28 mouse cellular contexts compared by ENCODE assay signal in genomic region chr2:113929650-113930049, GRCm38 (mm10).
"Had no signal": no experiment of that assay in that cellular context is flagged by ENCODE, and none has a peak within 500 bp of the region (broad histone marks: within the 10 kb centered on the region; RNA-seq: fewer than 3 reads in every experiment).

No protein-coding gene starts in this region.

- H3K4me3 ChIP-seq: embryonic facial prominence, embryonic 10.5 days; embryonic facial prominence, embryonic 12.5 days; embryonic facial prominence, embryonic 13.5 days; embryonic facial prominence, embryonic 15.5 days; erythroblast, embryonic 14.5 days; forebrain, embryonic 10.5 days; forebrain, embryonic 12.5 days; forebrain, embryonic 13.5 days; forebrain, embryonic 15.5 days; gastrocnemius, adult 2 months had no signal

- H3K9ac ChIP-seq: embryonic facial prominence, embryonic 12.5 days; embryonic facial prominence, embryonic 13.5 days; embryonic facial prominence, embryonic 15.5 days; forebrain, embryonic 12.5 days; forebrain, embryonic 13.5 days; forebrain, embryonic 15.5 days; forebrain, postnatal 0 days had no signal

- H3K9me3 ChIP-seq: embryonic facial prominence, embryonic 10.5 days; embryonic facial prominence, embryonic 12.5 days; embryonic facial prominence, embryonic 13.5 days; embryonic facial prominence, embryonic 15.5 days; forebrain, embryonic 10.5 days; forebrain, embryonic 12.5 days; forebrain, embryonic 13.5 days; forebrain, embryonic 15.5 days had no signal

- H3K27ac ChIP-seq: embryonic facial prominence, embryonic 10.5 days; embryonic facial prominence, embryonic 12.5 days; embryonic facial prominence, embryonic 13.5 days; embryonic facial prominence, embryonic 15.5 days; forebrain, embryonic 10.5 days; forebrain, embryonic 12.5 days; forebrain, embryonic 13.5 days; forebrain, embryonic 15.5 days; gastrocnemius, adult 2 months had no signal

- H3K4me1 ChIP-seq: embryonic facial prominence, embryonic 10.5 days; embryonic facial prominence, embryonic 12.5 days; embryonic facial prominence, embryonic 13.5 days; embryonic facial prominence, embryonic 15.5 days; forebrain, embryonic 10.5 days; forebrain, embryonic 12.5 days; forebrain, embryonic 13.5 days; forebrain, embryonic 15.5 days had no signal

- H3K36me3 ChIP-seq: embryonic facial prominence, embryonic 10.5 days; embryonic facial prominence, embryonic 12.5 days; embryonic facial prominence, embryonic 13.5 days; embryonic facial prominence, embryonic 15.5 days; forebrain, embryonic 10.5 days; forebrain, embryonic 12.5 days; forebrain, embryonic 15.5 days had no signal

- H3K27me3 ChIP-seq: embryonic facial prominence, embryonic 12.5 days; embryonic facial prominence, embryonic 15.5 days; forebrain, embryonic 12.5 days; forebrain, embryonic 13.5 days; forebrain, embryonic 15.5 days had no signal

- ATAC-seq: forebrain, embryonic 13.5 days; forebrain, embryonic 14.5 days; forebrain, embryonic 15.5 days; forebrain, embryonic 16.5 days; forebrain, postnatal 0 days had no signal

- H3K4me2 ChIP-seq: embryonic facial prominence, embryonic 12.5 days; embryonic facial prominence, embryonic 13.5 days; embryonic facial prominence, embryonic 15.5 days; forebrain, embryonic 12.5 days; forebrain, embryonic 13.5 days; forebrain, embryonic 15.5 days had no signal

- DNase-seq: cerebellum, adult 2 months; cerebellum, adult 8-10 months; cerebellum, adult 9-10 months; cerebellum, adult 9-11 months; cerebellum, postnatal 10 days; cerebellum, postnatal 14 days; cerebellum, postnatal 25 days; cerebellum, postnatal 36 days; embryo, embryonic 11 days; forebrain, postnatal 0 days; gastrocnemius, adult 2 months; gastrocnemius, postnatal 10 days; gastrocnemius, postnatal 14 days; gastrocnemius, postnatal 25 days; gastrocnemius, postnatal 36 days; heart, adult 11 months; heart, adult 18-20 months had no signal
